Mouse (Mus musculus) hematopoietic stem cell, adult 5-6 weeks (primary cell): ENCODE results near the gene Ttll11. TPM values are rescaled to one million over a fixed set of nuclear protein-coding genes. Genes with fewer than 3 reads are reported as not detected.

Source experiments
- ATAC-seq, 2 experiments: fragments of 125-278 bp in 1 of 2; replicated peaks in 1 of 2; 2 replicates each; pipeline ENCODE4 v1.8.0; 2016 to 2017; ENCODE audit warnings: inconsistent platforms in 2 of 2, mild to moderate bottlenecking in 2 of 2, moderate number of reproducible peaks in 2 of 2, low read depth in 1 of 2, moderate TSS enrichment in 1 of 2; ENCODE audit not compliant: low FRiP score in 2 of 2, poor library complexity in 2 of 2, severe bottlenecking in 2 of 2, insufficient read depth in 1 of 2, low TSS enrichment in 1 of 2
- total RNA-seq: library from RNA; stranded (forward); fragments of 172-1452, 232-1000 nt; gene quantifications from 2 replicates; pipeline ENCODE4 v1.2.3, GENCODE M21; 2017

Ttll11 gene
- not detected in 2 replicates for total RNA-seq

- ATAC-seq: peak; percentile 73 to 76
Measured at GRCm38 (mm10) chr2:35979644-35980021, at the start of gene Ttll11. TSS of gene Ttll11 (minus strand) at chr2:35979913.

DNA sequence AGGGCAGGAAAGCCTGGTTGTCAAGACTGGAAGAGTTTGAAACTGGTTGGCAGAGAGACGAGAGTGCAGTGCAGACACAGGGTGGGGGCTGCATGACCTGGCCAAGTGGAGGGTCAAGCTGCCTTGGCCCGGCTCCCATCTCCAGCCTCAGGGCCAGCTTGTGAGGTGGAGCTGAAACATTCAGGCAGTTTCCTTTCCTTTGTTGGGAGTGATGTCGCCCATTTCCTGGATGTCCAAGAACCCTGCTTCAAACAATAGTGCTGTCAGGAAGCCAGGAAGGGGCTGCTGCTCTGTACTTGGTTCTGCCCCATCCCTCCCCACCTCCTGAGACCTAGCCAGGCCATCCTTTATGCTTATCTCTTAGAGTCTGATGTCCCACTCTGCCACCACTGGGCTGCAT, 43.6 kb upstream of the Ttll11 start:
- ATAC-seq: no peak

GRCm38 (mm10) chr2:36021385-36022159, 41.9 kb upstream of the Ttll11 start:
- ATAC-seq: peak; percentile 71 to 77

- ATAC-seq: no peak
Measured at GRCm38 (mm10) chr2:36013010-36013409, 33.3 kb upstream of the Ttll11 start.

DNA sequence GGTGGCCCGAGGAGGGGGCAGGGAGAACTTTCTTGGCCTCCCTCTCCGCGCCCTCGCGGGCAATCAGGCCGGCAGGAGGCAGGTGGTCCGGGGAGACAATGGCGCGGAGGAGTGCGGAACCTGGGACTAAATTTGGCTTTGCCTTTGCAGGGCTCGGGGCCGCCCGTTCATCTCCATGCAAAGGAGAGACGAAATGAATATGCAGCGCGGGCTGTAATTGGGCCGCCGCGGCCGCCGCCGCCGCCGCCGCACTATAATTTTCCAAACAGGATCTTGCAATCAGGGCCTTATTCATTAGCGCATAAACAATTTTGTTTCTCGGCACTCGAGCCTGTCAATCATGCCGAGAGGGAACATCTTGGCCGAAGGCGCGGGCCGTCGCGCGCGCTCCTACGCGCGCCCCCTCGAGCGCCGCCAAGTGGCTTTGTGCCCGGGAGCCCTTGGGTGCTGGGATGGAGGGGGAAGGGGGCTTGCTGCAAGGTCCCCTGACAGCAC, 31.7 kb upstream of the Ttll11 start:
- no peak for ATAC-seq

DNA sequence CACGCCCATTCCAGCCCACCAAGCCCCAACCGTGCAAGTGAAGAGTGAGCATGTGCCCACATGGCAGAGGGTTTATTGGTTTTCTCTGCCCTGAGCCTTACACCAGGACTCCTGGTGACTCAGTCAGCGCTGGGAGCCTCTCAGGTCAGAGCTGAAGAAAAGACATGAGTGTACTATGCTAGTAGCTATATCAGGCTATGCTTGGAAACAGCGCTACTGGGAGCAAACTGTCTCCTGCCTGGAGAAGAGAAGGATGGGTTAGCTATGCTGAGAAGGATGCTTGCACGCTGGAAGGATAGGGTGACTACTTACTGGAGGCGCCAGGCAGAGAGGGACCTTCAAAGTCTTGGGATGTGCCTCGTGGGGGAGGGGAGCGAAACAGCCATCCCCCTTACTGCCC, 30.9 kb upstream of the Ttll11 start:
- ATAC-seq: no peak

GRCm38 (mm10) chr2:36009386-36009785, 29.7 kb upstream of the Ttll11 start:
- peak; percentile 67 to 73; a peak in 3 of 4 replicates for ATAC-seq

GRCm38 (mm10) chr2:36008071-36008470, 28.4 kb upstream of the Ttll11 start:
- ATAC-seq: peak; percentile 49 to 52; a peak in 2 of 4 replicates

GRCm38 (mm10) chr2:36002188-36002587, 22.5 kb upstream of the Ttll11 start:
- no peak for ATAC-seq

- ATAC-seq: peak; percentile 46 to 47; a peak in 3 of 4 replicates
Measured at GRCm38 (mm10) chr2:36000390-36000789, 20.7 kb upstream of the Ttll11 start.

- ATAC-seq: no peak
Measured at GRCm38 (mm10) chr2:35999212-35999611, 19.5 kb upstream of the Ttll11 start.

- ATAC-seq: no peak
Measured at GRCm38 (mm10) chr2:35998416-35998815, 18.7 kb upstream of the Ttll11 start.

GRCm38 (mm10) chr2:35996753-35997152, 17.0 kb upstream of the Ttll11 start:
- ATAC-seq: peak in 1 of 2 experiments; percentile 46; a peak in 1 of 4 replicates

GRCm38 (mm10) chr2:35994303-35994702, 14.6 kb upstream of the Ttll11 start:
- ATAC-seq: no peak

DNA sequence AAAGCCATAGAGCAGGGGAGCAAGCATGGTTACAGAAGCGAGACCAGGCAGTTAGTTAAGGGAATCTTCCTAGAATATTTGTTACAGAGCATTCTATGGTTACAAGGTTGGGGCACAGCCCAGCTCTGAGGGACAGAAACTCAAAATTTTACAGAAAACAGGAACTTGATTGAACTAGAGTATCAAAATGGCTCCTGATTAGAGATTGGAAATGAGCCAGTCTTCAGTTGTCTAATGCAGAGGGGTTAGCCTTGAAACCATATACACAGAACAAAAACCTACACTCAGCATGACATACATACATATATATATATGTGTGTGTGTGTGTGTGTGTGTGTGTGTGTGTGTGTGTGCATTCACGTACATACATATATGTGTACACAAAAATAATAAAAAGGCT, 13.8 kb upstream of the Ttll11 start:
- ATAC-seq: 0 out of 4 replicates have a peak, but pooled peaks of 1 of the 2 experiments have one; percentile 22

- ATAC-seq: no peak
Measured at GRCm38 (mm10) chr2:35992259-35992658, 12.5 kb upstream of the Ttll11 start.

DNA sequence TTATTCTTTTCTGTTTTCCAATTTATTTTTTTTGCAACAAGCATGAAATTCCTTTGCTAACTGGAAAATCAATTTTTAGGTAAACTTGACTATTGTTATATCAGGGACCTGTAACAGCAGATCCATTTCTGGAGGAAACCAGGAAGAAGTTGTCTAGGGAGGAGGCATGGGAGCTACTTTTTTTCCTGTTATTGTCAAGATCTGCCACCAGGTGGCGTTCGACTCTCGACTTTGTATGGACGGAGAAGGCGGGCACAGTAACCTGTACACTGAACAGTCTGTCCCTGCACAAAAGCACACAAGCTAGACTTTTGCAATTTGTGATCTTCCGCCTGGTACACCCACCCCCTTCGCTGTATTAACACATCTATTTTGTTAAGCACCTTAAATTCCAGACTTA, 4.2 kb upstream of the Ttll11 start:
- peak in 1 of 2 experiments; percentile 41; a peak in 2 of 4 replicates for ATAC-seq

GRCm38 (mm10) chr2:35981872-35982271, 2.2 kb upstream of the Ttll11 start:
- peak; percentile 12 to 48; a peak in 2 of 4 replicates for ATAC-seq
